Mouse (Mus musculus) heart, embryonic 15.5 days (tissue): ENCODE results near the gene Gpr162. TPM values are rescaled to one million over a fixed set of nuclear protein-coding genes. Genes with fewer than 3 reads are reported as not detected.
"Not testable (repeated sequence)": the region's sequence is repeated elsewhere in the genome, so short reads cannot be mapped to it uniquely, and the experiment has no call there.

ENCODE experiments used
- ATAC-seq: fragments of 200-750 bp; cut with Nextera tagmentation; replicated peaks from 2 replicates; pipeline ENCODE4 v1.8.0; 2017; ENCODE audit warnings: low read depth, moderate TSS enrichment; ENCODE audit not compliant: insufficient number of reproducible peaks, insufficient read depth, low FRiP score
- H3K27ac ChIP-seq: fragments of 300-500 bp; sonication (generic); 2 replicates; pipeline ENCODE4 v1.5.1; 2015; ENCODE audit warnings: mild to moderate bottlenecking, inconsistent platforms
- H3K27me3 ChIP-seq: fragments of 300-500 bp; sonication (generic); 2 replicates; pipeline ENCODE4 v1.6.1; 2015; ENCODE audit warnings: inconsistent platforms
- H3K36me3 ChIP-seq: fragments of 300-500 bp; sonication (generic); 2 replicates; pipeline ENCODE4 v1.6.1; 2015; ENCODE audit warnings: mild to moderate bottlenecking, inconsistent platforms
- H3K4me1 ChIP-seq: fragments of 300-500 bp; sonication (generic); replicated peaks from 2 replicates; pipeline ENCODE4 v1.6.1; 2015; ENCODE audit warnings: inconsistent platforms
- H3K4me2 ChIP-seq: fragments of 300-500 bp; sonication (generic); 2 replicates; pipeline ENCODE4 v1.6.1; 2015; ENCODE audit warnings: inconsistent platforms, mild to moderate bottlenecking, moderate library complexity
- H3K4me3 ChIP-seq: fragments of 300-500 bp; sonication (generic); 2 replicates; pipeline ENCODE4 v1.5.1; 2015; ENCODE audit warnings: mild to moderate bottlenecking, inconsistent platforms
- H3K9ac ChIP-seq: fragments of 300-500 bp; sonication (generic); 2 replicates; pipeline ENCODE4 v1.6.1; 2015; ENCODE audit warnings: mild to moderate bottlenecking, inconsistent platforms
- H3K9me3 ChIP-seq: fragments of 300-500 bp; sonication (generic); replicated peaks from 2 replicates; pipeline ENCODE4 v1.6.1; 2016; ENCODE audit warnings: inconsistent platforms
- WGBS: fragments of 180-500 bp; shearing (Covaris S2); methylation state at CpG from one replicate; pipeline ENCODE4 v1.1.7; 2015; ENCODE audit warnings: mixed read lengths; 5-methylcytosine and 5-hydroxymethylcytosine counted together
- polyA plus RNA-seq: library from polyadenylated mRNA; unstranded; fragments of >200 nt; fragmentation: Nextera tagmentation; extraction: Ambion mirVana; gene quantifications from 2 replicates; pipeline ENCODE4 v1.2.1, GENCODE M21; 2015

Gpr162 gene
- polyA plus RNA-seq, 1 experiment from 2014 or later: 2.4 TPM

DNA sequence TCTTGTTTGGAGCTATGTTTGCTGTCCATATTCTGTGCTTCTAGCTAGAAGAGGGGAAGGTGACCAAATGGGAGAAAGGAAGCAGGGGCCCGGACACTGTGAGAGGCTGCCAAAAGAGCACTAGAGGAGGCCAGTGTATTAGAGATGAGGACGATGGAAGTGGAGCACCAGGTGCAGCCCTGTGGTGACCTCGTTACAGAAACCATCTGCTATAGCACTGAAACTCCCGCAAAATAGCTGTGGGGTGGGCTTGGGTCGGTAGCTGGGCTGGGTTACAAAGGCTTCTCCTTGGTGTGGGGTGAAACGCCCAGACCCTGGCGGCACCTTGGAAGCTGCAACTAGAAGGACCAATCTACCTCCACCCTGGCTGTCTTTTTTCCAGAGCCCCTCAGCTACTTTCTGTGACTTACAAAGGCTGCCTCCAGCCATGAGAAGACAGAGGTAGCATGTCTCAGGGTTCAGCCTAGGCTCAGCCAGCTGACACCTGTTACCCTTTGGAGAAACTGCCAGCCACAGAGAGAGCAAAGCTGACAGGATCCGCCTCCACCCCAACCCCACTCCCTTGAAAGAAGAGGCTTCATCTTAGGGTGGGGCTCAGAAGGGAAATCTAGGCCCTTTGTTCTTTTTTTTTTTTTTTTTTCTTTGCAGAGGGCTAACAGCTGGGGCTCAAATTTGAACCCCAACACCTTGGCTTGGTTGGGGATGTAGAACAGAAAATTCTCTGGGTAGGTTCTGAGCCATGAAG is 36.4 kb upstream of the Gpr162 start:
- H3K4me2 ChIP-seq: no peak overlapping the region
- peak overlapping the region; percentile 18; the same call in 1 of the 2 replicates for H3K27ac ChIP-seq
- 67% methylated on average over 8 of the region's 8 CpGs for WGBS

GRCm38 (mm10) chr6:124898359-124898758 is 34.6 kb upstream of the Gpr162 start:
- Histone ChIP-seq H3K36me3 (no peaks in the 10 kb centered on the region), H3K27ac (no peak overlapping the region), H3K9me3 (no peaks in the 10 kb centered on the region), H3K4me1 (no peaks in the 10 kb centered on the region; the same call in 1 of the 2 replicates), H3K27me3 (no peaks in the 10 kb centered on the region), H3K4me2 (no peak overlapping the region), H3K9ac (no peak overlapping the region), H3K4me3 (no peak overlapping the region)
- ATAC-seq: no peak
- WGBS: 38% methylated on average over 3 of the region's 3 CpGs

More for the DNA sequence above, 36.4 kb upstream of the Gpr162 start:
- ATAC-seq: no peak
- H3K4me1 ChIP-seq: peaks cover 8% of the 10 kb centered on the region
- H3K36me3 ChIP-seq: no peaks in the 10 kb centered on the region
- H3K9me3 ChIP-seq: no peaks in the 10 kb centered on the region
- H3K27me3 ChIP-seq: no peaks in the 10 kb centered on the region
- no peak overlapping the region for H3K4me3 ChIP-seq
- no peak overlapping the region for H3K9ac ChIP-seq

DNA sequence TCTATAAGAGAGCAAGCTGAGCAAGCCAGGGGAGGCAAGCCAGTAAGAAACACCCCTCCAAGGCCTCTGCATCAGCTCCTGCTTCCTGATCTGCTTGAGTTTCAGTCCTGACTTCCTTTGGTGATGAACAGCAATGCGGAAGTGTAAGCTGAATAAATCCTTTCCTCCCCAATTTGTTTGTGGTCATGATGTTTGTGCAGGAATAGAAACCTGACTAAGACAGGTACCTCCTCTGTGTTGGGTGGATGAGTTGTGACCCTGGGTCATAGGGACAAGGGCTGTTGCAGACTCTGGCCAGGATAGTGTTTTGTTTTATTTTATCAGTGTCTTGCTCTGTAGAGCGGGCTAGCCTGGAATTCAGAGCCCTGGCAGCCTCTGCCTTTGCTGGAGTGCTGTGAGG is 30.3 kb upstream of the Gpr162 start:
- not testable (repeated sequence) for H3K4me2 ChIP-seq, H3K27me3 ChIP-seq, H3K9ac ChIP-seq, H3K4me1 ChIP-seq, ATAC-seq, H3K27ac ChIP-seq, H3K9me3 ChIP-seq, H3K4me3 ChIP-seq, H3K36me3 ChIP-seq
- 77% methylated on average over 2 of the region's 2 CpGs for WGBS

DNA sequence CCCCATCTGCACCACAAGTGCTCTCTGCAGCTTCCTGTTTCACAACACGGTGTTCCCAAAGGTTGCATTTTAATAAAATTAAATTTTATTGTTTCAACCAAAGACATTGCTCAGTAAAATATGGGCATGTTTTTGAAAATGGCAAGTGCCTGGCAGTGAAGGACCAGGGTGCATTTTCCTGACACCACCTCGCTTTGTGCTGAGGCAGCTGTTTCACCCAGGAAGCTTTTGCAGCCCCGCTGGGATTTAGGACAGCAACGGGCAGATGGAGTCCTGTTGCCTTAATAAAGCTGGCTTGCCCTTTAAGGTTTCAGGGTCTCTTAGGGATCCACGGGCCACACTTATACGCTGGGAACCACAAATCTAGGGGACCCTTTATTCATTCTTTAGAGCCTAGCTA is 27.2 kb upstream of the Gpr162 start:
- ATAC-seq: no peak
- 55% methylated on average over 6 of the region's 6 CpGs for WGBS

DNA sequence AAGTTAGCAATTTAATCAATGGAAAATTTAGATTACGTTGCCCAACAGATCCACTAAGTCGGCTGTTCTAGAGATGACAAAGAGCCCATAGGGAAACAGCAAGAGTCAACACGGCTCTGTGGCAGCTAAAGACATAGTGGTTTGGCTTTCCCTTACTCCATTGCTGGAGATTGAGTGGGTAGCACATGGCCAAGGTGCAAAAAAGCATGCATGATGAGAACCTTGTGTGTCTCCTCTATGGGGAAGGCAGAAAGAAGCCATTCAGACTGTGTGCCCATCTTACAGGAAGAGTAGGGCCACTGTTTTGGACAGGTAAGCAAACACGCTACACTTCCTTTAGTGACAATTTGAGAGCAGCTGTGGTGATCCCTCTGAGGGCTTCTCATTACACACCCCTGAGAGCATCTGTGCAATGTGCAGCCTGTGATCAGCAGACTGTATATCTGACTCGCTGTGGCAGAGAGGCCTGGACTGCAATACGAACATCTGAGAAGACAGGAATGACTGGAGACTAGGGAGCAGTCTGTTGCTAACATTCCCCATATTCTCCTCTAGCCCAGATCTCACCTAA is 24.9 kb upstream of the Gpr162 start:
- Histone ChIP-seq H3K4me2 (no peak overlapping the region), H3K27ac (no peak overlapping the region), H3K36me3 (no peaks in the 10 kb centered on the region), H3K27me3 (no peaks in the 10 kb centered on the region), H3K4me3 (no peak overlapping the region), H3K9me3 (no peaks in the 10 kb centered on the region), H3K4me1 (peaks cover 7% of the 10 kb centered on the region), H3K9ac (no peak overlapping the region)
- WGBS: 86% methylated on average over 6 of the region's 6 CpGs
- ATAC-seq: no peak

More for the DNA sequence above, 27.2 kb upstream of the Gpr162 start:
- no peak overlapping the region for H3K9ac ChIP-seq
- H3K4me1 ChIP-seq: no peaks in the 10 kb centered on the region
- no peaks in the 10 kb centered on the region for H3K9me3 ChIP-seq
- H3K4me2 ChIP-seq: no peak overlapping the region
- H3K27me3 ChIP-seq: no peaks in the 10 kb centered on the region
- H3K27ac ChIP-seq: no peak overlapping the region
- H3K4me3 ChIP-seq: no peak overlapping the region
- no peaks in the 10 kb centered on the region for H3K36me3 ChIP-seq

DNA sequence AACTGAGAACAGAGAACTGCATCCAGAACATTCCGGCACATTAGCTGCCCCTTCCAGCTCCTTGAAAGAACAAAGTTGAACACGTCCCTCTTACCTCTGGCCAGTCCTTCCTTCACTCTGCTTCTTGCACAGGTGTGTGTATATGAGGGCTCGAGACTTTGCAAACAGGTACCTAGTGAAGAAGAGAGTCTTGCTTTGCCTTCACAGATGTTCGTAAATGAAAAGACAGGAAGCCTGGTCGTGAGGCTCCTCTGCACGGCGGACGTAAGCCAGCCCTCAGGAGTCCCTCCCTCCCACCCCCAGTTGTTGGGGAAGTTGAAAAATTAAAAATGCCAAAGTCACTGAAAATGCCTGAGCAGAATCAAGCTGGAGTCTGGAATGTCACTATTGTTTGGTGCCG is 24.2 kb upstream of the Gpr162 start, which contains the start of gene Cd4:
Gene Cd4, minus strand, starts transcription at position 236 of the 400 bp plus-strand sequence.
- Histone ChIP-seq H3K27ac (no peak within 1 kb of the TSS), H3K9me3 (no peaks in the 10 kb centered on the region), H3K4me1 (peaks cover 7% of the 10 kb centered on the region)

DNA sequence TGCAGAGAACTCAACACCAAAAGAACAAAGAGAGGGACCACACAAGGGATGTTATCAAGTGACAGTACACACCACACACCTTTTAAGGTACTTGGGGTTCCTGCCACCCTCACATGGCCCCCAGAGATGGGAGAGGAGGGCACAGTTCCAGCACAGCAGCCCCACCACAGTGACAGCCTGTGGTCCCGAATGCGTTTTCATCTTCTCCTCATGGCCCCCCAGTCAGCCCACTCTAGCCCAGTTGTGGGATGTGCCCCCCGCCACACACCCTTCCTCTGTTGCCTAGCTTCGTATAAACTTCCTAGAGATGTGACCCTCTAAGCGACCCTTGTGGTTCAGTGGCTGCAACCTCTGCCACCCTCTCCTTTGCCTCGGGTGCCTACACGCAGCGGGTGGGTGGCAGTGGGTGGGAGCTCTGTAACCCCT is 22.2 kb upstream of the Gpr162 start:
- H3K27ac ChIP-seq: peak overlapping the region; percentile 60; the same call in 1 of the 2 replicates
- no peak for ATAC-seq
- H3K4me1 ChIP-seq: peaks cover 7% of the 10 kb centered on the region
- WGBS: 82% methylated on average over 8 of the region's 8 CpGs
- no peak overlapping the region for H3K4me3 ChIP-seq
- no peak overlapping the region for H3K9ac ChIP-seq
- no peaks in the 10 kb centered on the region for H3K27me3 ChIP-seq
- no peaks in the 10 kb centered on the region for H3K9me3 ChIP-seq
- no peaks in the 10 kb centered on the region for H3K36me3 ChIP-seq
- H3K4me2 ChIP-seq: no peak overlapping the region

More for the DNA sequence above, 24.2 kb upstream of the Gpr162 start, which contains the start of gene Cd4:
- ATAC-seq: no peak
- H3K36me3 ChIP-seq: no peaks in the 10 kb centered on the region
- no peaks in the 10 kb centered on the region for H3K27me3 ChIP-seq
- no peak within 1 kb of the TSS for H3K9ac ChIP-seq
- no peak within 1 kb of the TSS for H3K4me3 ChIP-seq
- H3K4me2 ChIP-seq: no peak within 1 kb of the TSS
- 85% methylated on average over 9 of the region's 9 CpGs for whole genome bisulfite sequencing

- H3K36me3 ChIP-seq: no peaks in the 10 kb centered on the region
- peaks cover 7% of the 10 kb centered on the region for H3K4me1 ChIP-seq
- H3K4me2 ChIP-seq: no peak overlapping the region
- 51% methylated on average over 10 of the region's 10 CpGs for WGBS
- H3K27me3 ChIP-seq: no peaks in the 10 kb centered on the region
- no peaks in the 10 kb centered on the region for H3K9me3 ChIP-seq
- no peak overlapping the region for H3K4me3 ChIP-seq
- H3K9ac ChIP-seq: no peak overlapping the region
- ATAC-seq: peak; percentile 69
- peak overlapping the region; percentile 60 for H3K27ac ChIP-seq
These were observed 21.1 kb upstream of the Gpr162 start for GRCm38 (mm10) chr6:124884714-124885500.

- no peak for ATAC-seq
- Histone ChIP-seq H3K4me2 (no peak overlapping the region), H3K4me3 (no peak overlapping the region), H3K27ac (no peak overlapping the region), H3K9me3 (no peaks in the 10 kb centered on the region), H3K9ac (no peak overlapping the region), H3K36me3 (no peaks in the 10 kb centered on the region), H3K4me1 (peaks cover 7% of the 10 kb centered on the region), H3K27me3 (no peaks in the 10 kb centered on the region)
- WGBS: 80% methylated on average over 10 of the region's 10 CpGs
These were observed 19.6 kb upstream of the Gpr162 start for GRCm38 (mm10) chr6:124883351-124883750.

- H3K4me1 ChIP-seq: peaks cover 7% of the 10 kb centered on the region
- no peaks in the 10 kb centered on the region for H3K36me3 ChIP-seq
- no peaks in the 10 kb centered on the region for H3K9me3 ChIP-seq
- no peaks in the 10 kb centered on the region for H3K27me3 ChIP-seq
- H3K4me2 ChIP-seq: no peak overlapping the region
- no peak overlapping the region for H3K9ac ChIP-seq
- ATAC-seq: no peak
- H3K4me3 ChIP-seq: no peak overlapping the region
- 94% methylated on average over 9 of the region's 9 CpGs for WGBS
- no peak overlapping the region for H3K27ac ChIP-seq
These were observed 18.0 kb upstream of the Gpr162 start for GRCm38 (mm10) chr6:124881821-124882220.

DNA sequence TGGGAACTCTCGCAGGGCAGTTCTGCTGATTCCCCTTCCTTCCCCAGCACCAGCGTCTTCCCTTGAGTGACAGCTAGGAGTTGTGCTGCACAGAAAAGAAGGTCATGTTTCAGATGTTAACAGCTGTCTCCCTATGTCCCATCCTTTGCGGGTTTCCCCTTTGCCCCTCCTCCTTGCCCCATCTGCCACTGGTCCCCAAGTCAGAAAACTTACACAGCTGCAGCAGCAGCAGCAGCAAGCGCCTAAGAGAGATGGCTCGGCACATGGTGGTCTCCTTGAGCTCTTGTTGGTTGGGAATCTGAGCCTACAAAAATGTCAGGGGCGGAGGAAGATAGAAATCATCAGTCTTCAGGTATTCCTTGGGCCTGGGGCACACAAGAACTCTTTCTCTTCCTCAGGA is 15.6 kb upstream of the Gpr162 start:
- 45% methylated on average over 6 of the region's 6 CpGs for WGBS
- Histone ChIP-seq H3K27me3 (no peaks in the 10 kb centered on the region), H3K4me2 (no peak overlapping the region), H3K4me3 (no peak overlapping the region), H3K36me3 (no peaks in the 10 kb centered on the region), H3K9ac (no peak overlapping the region), H3K27ac (no peak overlapping the region), H3K9me3 (no peaks in the 10 kb centered on the region), H3K4me1 (no peaks in the 10 kb centered on the region)
- no peak for ATAC-seq
